Mouse (Mus musculus) forebrain, embryonic 11.5 days (tissue): ENCODE results near the gene Gm9780. TPM values are rescaled to one million over a fixed set of nuclear protein-coding genes. Genes with fewer than 3 reads are reported as not detected.
"Not testable (repeated sequence)": the region's sequence is repeated elsewhere in the genome, so short reads cannot be mapped to it uniquely, and the experiment has no call there.

Experiments
- ATAC-seq: fragments of 200-750 bp; cut with Nextera tagmentation; replicated peaks from 2 replicates; pipeline ENCODE4 v1.8.0; 2017; ENCODE audit warnings: moderate TSS enrichment; ENCODE audit not compliant: low FRiP score
- DNase-seq: peaks from one replicate; pipeline ENCODE4 v3.0.0-alpha.2; 2017; ENCODE audit warnings: low spot score
- H3K27ac ChIP-seq: fragments of 300-500 bp; sonication (generic); 2 replicates; pipeline ENCODE4 v1.5.1; 2014; ENCODE audit warnings: low read depth, low read length
- H3K27me3 ChIP-seq: fragments of 300-500 bp; sonication (generic); 2 replicates; pipeline ENCODE4 v1.6.1; 2014; ENCODE audit warnings: mild to moderate bottlenecking, low read length, mixed read lengths; ENCODE audit not compliant: control insufficient read depth, insufficient read depth
- H3K36me3 ChIP-seq: fragments of 300-500 bp; sonication (generic); 2 replicates; pipeline ENCODE4 v1.6.1; 2014; ENCODE audit warnings: mild to moderate bottlenecking, low read length, moderate library complexity, mixed read lengths; ENCODE audit not compliant: control insufficient read depth, insufficient read depth
- H3K4me1 ChIP-seq: fragments of 300-500 bp; sonication (generic); replicated peaks from 2 replicates; pipeline ENCODE4 v1.6.1; 2014; ENCODE audit warnings: low read length, mixed read lengths; ENCODE audit not compliant: control insufficient read depth, insufficient read depth
- H3K4me2 ChIP-seq: fragments of 300-500 bp; sonication (generic); 2 replicates; pipeline ENCODE4 v1.6.1; 2014; ENCODE audit warnings: low read depth, mild to moderate bottlenecking, low read length, moderate library complexity, mixed read lengths; ENCODE audit not compliant: severe bottlenecking
- H3K4me3 ChIP-seq: fragments of 300-500 bp; sonication (generic); 2 replicates; pipeline ENCODE4 v1.5.1; 2014; ENCODE audit warnings: low read depth, low read length
- H3K9ac ChIP-seq: fragments of 300-500 bp; sonication (generic); 2 replicates; pipeline ENCODE4 v1.6.1; 2014; ENCODE audit warnings: low read length
- H3K9me3 ChIP-seq: fragments of 300-500 bp; sonication (generic); 2 replicates; pipeline ENCODE4 v1.6.1; 2016; ENCODE audit warnings: low read length, mixed read lengths; ENCODE audit not compliant: control insufficient read depth
- WGBS: fragments of 180-500 bp; shearing (Covaris S2); extraction: QIAGEN DNeasy Blood & Tissue Kit; methylation state at CpG from one replicate; pipeline ENCODE4 v1.1.7; 2014; 5-methylcytosine and 5-hydroxymethylcytosine counted together
- polyA plus RNA-seq: library from polyadenylated mRNA; unstranded; fragments of >200 nt; fragmentation: Nextera tagmentation; extraction: Ambion mirVana; gene quantifications from 2 replicates; pipeline ENCODE4 v1.2.1, GENCODE M21; 2014

Gm9780 gene
- polyA plus RNA-seq, 1 experiment from 2014 or later, result 0.99 TPM

- H3K36me3 ChIP-seq, H3K4me2 ChIP-seq, ATAC-seq, H3K4me3 ChIP-seq, DNase-seq, H3K27me3 ChIP-seq, H3K9ac ChIP-seq, H3K9me3 ChIP-seq, H3K4me1 ChIP-seq, H3K27ac ChIP-seq: not testable (repeated sequence)
- WGBS, result no CpG with 5 or more reads among the region's 9 CpGs
Observed at GRCm38 (mm10) chr14:26048767-26049166, 6.3 kb upstream of the Gm9780 start.

GRCm38 (mm10) chr14:26047026-26047425, 4.5 kb upstream of the Gm9780 start:
- H3K27ac ChIP-seq, DNase-seq, ATAC-seq, H3K9me3 ChIP-seq, H3K4me1 ChIP-seq, H3K4me2 ChIP-seq, H3K36me3 ChIP-seq, H3K9ac ChIP-seq, H3K27me3 ChIP-seq, H3K4me3 ChIP-seq: not testable (repeated sequence)
- no CpG with 5 or more reads among the region's 8 CpGs for WGBS

- not testable (repeated sequence) for H3K9ac ChIP-seq, H3K9me3 ChIP-seq, H3K4me1 ChIP-seq, H3K27me3 ChIP-seq, H3K4me3 ChIP-seq, H3K4me2 ChIP-seq, H3K27ac ChIP-seq, ATAC-seq, H3K36me3 ChIP-seq, DNase-seq
- no CpG with 5 or more reads among the region's 5 CpGs for WGBS
Observed at GRCm38 (mm10) chr14:26045007-26045406, 2.5 kb upstream of the Gm9780 start.

- not testable (repeated sequence) for H3K27me3 ChIP-seq, H3K4me3 ChIP-seq, H3K27ac ChIP-seq, H3K4me1 ChIP-seq, H3K4me2 ChIP-seq, H3K9ac ChIP-seq, H3K9me3 ChIP-seq, ATAC-seq, DNase-seq, H3K36me3 ChIP-seq
- no CpG with 5 or more reads among the region's 6 CpGs for WGBS
Observed at GRCm38 (mm10) chr14:26035439-26035838, 7.1 kb downstream of the Gm9780 start.

- no CpG with 5 or more reads among the region's 3 CpGs for WGBS
- H3K36me3 ChIP-seq, H3K9ac ChIP-seq, H3K27ac ChIP-seq, DNase-seq, H3K4me1 ChIP-seq, H3K4me3 ChIP-seq, H3K27me3 ChIP-seq, H3K9me3 ChIP-seq, H3K4me2 ChIP-seq, ATAC-seq: not testable (repeated sequence)
Observed at GRCm38 (mm10) chr14:26034364-26034763, 8.1 kb downstream of the Gm9780 start.

GRCm38 (mm10) chr14:26025653-26026052, 16.9 kb downstream of the Gm9780 start:
- not testable (repeated sequence) for H3K27me3 ChIP-seq, H3K4me3 ChIP-seq, H3K4me2 ChIP-seq, ATAC-seq, H3K4me1 ChIP-seq, H3K9ac ChIP-seq, H3K9me3 ChIP-seq, H3K36me3 ChIP-seq, H3K27ac ChIP-seq, DNase-seq
- no CpG with 5 or more reads among the region's 12 CpGs for WGBS

- not testable (repeated sequence) for H3K4me3 ChIP-seq, H3K36me3 ChIP-seq, H3K27me3 ChIP-seq, H3K4me2 ChIP-seq, DNase-seq, H3K9me3 ChIP-seq, H3K9ac ChIP-seq, H3K27ac ChIP-seq, ATAC-seq, H3K4me1 ChIP-seq
- no CpG with 5 or more reads among the region's 6 CpGs for WGBS
Observed at GRCm38 (mm10) chr14:26022831-26023230, 19.7 kb downstream of the Gm9780 start.

GRCm38 (mm10) chr14:26021555-26021954, 21.0 kb downstream of the Gm9780 start:
- H3K4me1 ChIP-seq, H3K27me3 ChIP-seq, ATAC-seq, DNase-seq, H3K9ac ChIP-seq, H3K9me3 ChIP-seq, H3K27ac ChIP-seq, H3K4me3 ChIP-seq, H3K4me2 ChIP-seq, H3K36me3 ChIP-seq: not testable (repeated sequence)
- WGBS, result no CpG with 5 or more reads among the region's 9 CpGs

- H3K4me3 ChIP-seq, DNase-seq, H3K27ac ChIP-seq, H3K9me3 ChIP-seq, ATAC-seq, H3K36me3 ChIP-seq, H3K4me2 ChIP-seq, H3K27me3 ChIP-seq, H3K9ac ChIP-seq, H3K4me1 ChIP-seq: not testable (repeated sequence)
- WGBS, result no CpG with 5 or more reads among the region's 7 CpGs
Observed at GRCm38 (mm10) chr14:26016414-26016813, 26.1 kb downstream of the Gm9780 start.
